In genomic region chr2:156179046-156179795, GRCm38 (mm10) we compare ENCODE assay signal across 7 mouse cellular contexts. TPM values are rescaled to one million over a fixed set of nuclear protein-coding genes. Genes with fewer than 3 reads are reported as not detected.
DNase-seq lines count a peak whose midpoint lies in the region; ATAC-seq lines count a peak whose summit lies in the region.

No protein-coding gene starts in this region.

- WGBS in intestine, embryonic 14.5 days = under 1% methylated on average over 47 of the region's 47 CpGs
- WGBS in limb, embryonic 10.5 days = 1% methylated on average over 47 of the region's 47 CpGs
- WGBS in midbrain, embryonic 12.5 days = 2% methylated on average over 47 of the region's 47 CpGs

- H3K36me3 ChIP-seq in intestine, embryonic 14.5 days (ENCODE audit: control insufficient read depth, insufficient read depth, low read length) = peaks cover 45% of the 10 kb centered on the region
- H3K36me3 ChIP-seq in limb, embryonic 10.5 days = peaks cover 51% of the 10 kb centered on the region
- H3K36me3 ChIP-seq in midbrain, embryonic 12.5 days = peaks cover 30% of the 10 kb centered on the region

- no peaks in the 10 kb centered on the region for H3K9me3 ChIP-seq in intestine, embryonic 14.5 days (ENCODE audit: control insufficient read depth, low read length)
- no peaks in the 10 kb centered on the region for H3K9me3 ChIP-seq in limb, embryonic 10.5 days (replicated peaks)
- no peaks in the 10 kb centered on the region for H3K9me3 ChIP-seq in midbrain, embryonic 12.5 days

- DNase-seq in adrenal gland, adult (ENCODE audit: inconsistent age in 2 of 2, low spot score in 1 of 2) = peak; percentile 82 to 94
- DNase-seq in embryo, embryonic 10 days (ENCODE audit: low spot score) = peak; percentile 82
- DNase-seq in gastrocnemius, postnatal 14 days = peak; percentile 86
- peak; percentile 92 for DNase-seq in intestine, embryonic 14.5 days (ENCODE audit: low spot score)
- DNase-seq in limb, embryonic 10.5 days (ENCODE audit: low spot score) = peak; percentile 88
- DNase-seq in skeletal muscle tissue, adult 2 months (ENCODE audit: low read depth, low spot score) = peak; percentile 73

- H3K27me3 ChIP-seq in intestine, embryonic 14.5 days (replicated peaks; ENCODE audit: control insufficient read depth, insufficient read depth, low read length) = no peaks in the 10 kb centered on the region
- H3K27me3 ChIP-seq in limb, embryonic 10.5 days (ENCODE audit: low read depth, poor library complexity, severe bottlenecking) = no peaks in the 10 kb centered on the region
- no peaks in the 10 kb centered on the region for H3K27me3 ChIP-seq in midbrain, embryonic 12.5 days

- H3K4me2 ChIP-seq in intestine, embryonic 14.5 days (ENCODE audit: low read length) = peak overlapping the region; percentile 88
- peak overlapping the region; percentile 88 for H3K4me2 ChIP-seq in midbrain, embryonic 12.5 days (replicated peaks)

- ATAC-seq in intestine, embryonic 14.5 days (replicated peaks; ENCODE audit: low FRiP score, low TSS enrichment, low read depth) = peak; percentile 54
- peak; percentile 16; the same call in 1 of the 2 replicates for ATAC-seq in midbrain, embryonic 12.5 days (ENCODE audit: low FRiP score, low read depth)

- peak overlapping the region; percentile 99 for H3K9ac ChIP-seq in intestine, embryonic 14.5 days (ENCODE audit: low read length)
- H3K9ac ChIP-seq in midbrain, embryonic 12.5 days (replicated peaks) = peak overlapping the region; percentile 100

- peak overlapping the region; percentile 80 for H3K4me3 ChIP-seq in intestine, embryonic 14.5 days (ENCODE audit: low read depth, low read length)
- peak overlapping the region; percentile 90 for H3K4me3 ChIP-seq in limb, embryonic 10.5 days
- peak overlapping the region; percentile 99 for H3K4me3 ChIP-seq in midbrain, embryonic 12.5 days

- H3K27ac ChIP-seq in intestine, embryonic 14.5 days (ENCODE audit: low read depth) = peak overlapping the region; percentile 96
- H3K27ac ChIP-seq in limb, embryonic 10.5 days = peak overlapping the region; percentile 100
- H3K27ac ChIP-seq in midbrain, embryonic 12.5 days (replicated peaks) = peak overlapping the region; percentile 97

- H3K4me1 ChIP-seq in intestine, embryonic 14.5 days (replicated peaks; ENCODE audit: control insufficient read depth, insufficient read depth, low read length) = peaks cover 12% of the 10 kb centered on the region
- H3K4me1 ChIP-seq in limb, embryonic 10.5 days = peaks cover 20% of the 10 kb centered on the region
- peaks cover 22% of the 10 kb centered on the region for H3K4me1 ChIP-seq in midbrain, embryonic 12.5 days

- intact Hi-C loops in gastrocnemius, postnatal 14 days (cut with DNase I; ENCODE audit: low total_unique reads) = no loop called here

RNA-seq across cellular contexts. Expression of gene Rbm39, which starts 0.8 kb away (rescaled TPM):
- 100 to 1,000 TPM in 1 of 2 experiments, 10 to 100 TPM in 1; 99.7 to 123 TPM for total RNA-seq in gastrocnemius, postnatal 14 days (2021)
- polyA plus RNA-seq in intestine, embryonic 14.5 days (2014; fragmentation: Nextera tagmentation; extraction: Ambion mirVana) = 622 and 652 TPM in 2 replicates
- polyA plus RNA-seq in limb, embryonic 10.5 days (2016; fragmentation: Nextera tagmentation; extraction: Ambion mirVana) = 469 and 559 TPM in 2 replicates
- 697 and 698 TPM in 2 replicates for polyA plus RNA-seq in midbrain, embryonic 12.5 days (2016; fragmentation: Nextera tagmentation; extraction: Ambion mirVana)

RNA-seq across cellular contexts. Expression of gene Phf20, which starts 17.0 kb away (rescaled TPM):
- total RNA-seq in gastrocnemius, postnatal 14 days (2021) = 10 to 100 TPM; 17.1 to 22.1 TPM
- 72.4 and 76.1 TPM in 2 replicates for polyA plus RNA-seq in intestine, embryonic 14.5 days (2014; fragmentation: Nextera tagmentation; extraction: Ambion mirVana)
- 68.1 and 75.5 TPM in 2 replicates for polyA plus RNA-seq in limb, embryonic 10.5 days (2016; fragmentation: Nextera tagmentation; extraction: Ambion mirVana)
- polyA plus RNA-seq in midbrain, embryonic 12.5 days (2016; fragmentation: Nextera tagmentation; extraction: Ambion mirVana) = 91.8 and 96.6 TPM in 2 replicates

RNA-seq across cellular contexts. Expression of gene Nfs1, which starts 35.2 kb away (rescaled TPM):
- 10 to 100 TPM; 53.6 to 65.4 TPM for total RNA-seq in gastrocnemius, postnatal 14 days (2021)
- polyA plus RNA-seq in intestine, embryonic 14.5 days (2014; fragmentation: Nextera tagmentation; extraction: Ambion mirVana) = 51.1 and 52.8 TPM in 2 replicates
- 38.2 and 43.2 TPM in 2 replicates for polyA plus RNA-seq in limb, embryonic 10.5 days (2016; fragmentation: Nextera tagmentation; extraction: Ambion mirVana)
- 32.1 and 32.7 TPM in 2 replicates for polyA plus RNA-seq in midbrain, embryonic 12.5 days (2016; fragmentation: Nextera tagmentation; extraction: Ambion mirVana)

RNA-seq across cellular contexts. Expression of gene Romo1, which starts 35.4 kb away (rescaled TPM):
- 100 to 1,000 TPM; 216 to 217 TPM for total RNA-seq in gastrocnemius, postnatal 14 days (2021)
- 427 and 467 TPM in 2 replicates for polyA plus RNA-seq in intestine, embryonic 14.5 days (2014; fragmentation: Nextera tagmentation; extraction: Ambion mirVana)
- polyA plus RNA-seq in limb, embryonic 10.5 days (2016; fragmentation: Nextera tagmentation; extraction: Ambion mirVana) = 380 and 410 TPM in 2 replicates
- 422 and 434 TPM in 2 replicates for polyA plus RNA-seq in midbrain, embryonic 12.5 days (2016; fragmentation: Nextera tagmentation; extraction: Ambion mirVana)

RNA-seq across cellular contexts. Expression of gene Gm28036, which starts 52.3 kb away (rescaled TPM):
- total RNA-seq in gastrocnemius, postnatal 14 days (2021) = 1 to 10 TPM; 4.4 to 9.5 TPM
- 13.3 and 13.6 TPM in 2 replicates for polyA plus RNA-seq in intestine, embryonic 14.5 days (2014; fragmentation: Nextera tagmentation; extraction: Ambion mirVana)
- 15.9 and 26.5 TPM in 2 replicates for polyA plus RNA-seq in limb, embryonic 10.5 days (2016; fragmentation: Nextera tagmentation; extraction: Ambion mirVana)
- 24.0 and 33.3 TPM in 2 replicates for polyA plus RNA-seq in midbrain, embryonic 12.5 days (2016; fragmentation: Nextera tagmentation; extraction: Ambion mirVana)

Comparison
In these comparisons a context has a peak if more than half of its experiments do, and no peak if none do; other contexts are left out.
1. Peak in every context shown above with its lines: DNase-seq, ATAC-seq, H3K4me3 ChIP-seq and H3K27ac ChIP-seq.